Mouse (Mus musculus): Measurements from ENCODE around the gene Ephx3. TPM values are rescaled to one million over a fixed set of nuclear protein-coding genes. Genes with fewer than 3 reads are reported as not detected.

The Ephx3 gene
- total RNA-seq, 1 experiment from 2014 or later: not detected

GRCm38 (mm10) chr17:32179621-32180491, 9.5 kb downstream of the Ephx3 start:
- no peak for ATAC-seq (replicated peaks; ENCODE audit: insufficient number of reproducible peaks, low FRiP score, low TSS enrichment, poor library complexity, severe bottlenecking)

GRCm38 (mm10) chr17:32176919-32177318, 12.4 kb downstream of the Ephx3 start:
- no peak for ATAC-seq (replicated peaks; ENCODE audit: insufficient number of reproducible peaks, low FRiP score, low TSS enrichment, poor library complexity, severe bottlenecking)

GRCm38 (mm10) chr17:32173166-32173565, 16.2 kb downstream of the Ephx3 start:
- ATAC-seq (replicated peaks; ENCODE audit: insufficient number of reproducible peaks, low FRiP score, low TSS enrichment, poor library complexity, severe bottlenecking): no peak

- no peak for ATAC-seq (replicated peaks; ENCODE audit: insufficient number of reproducible peaks, low FRiP score, low TSS enrichment, poor library complexity, severe bottlenecking)
Observed at GRCm38 (mm10) chr17:32172485-32172884, 16.9 kb downstream of the Ephx3 start.

- no peak for ATAC-seq (replicated peaks; ENCODE audit: insufficient number of reproducible peaks, low FRiP score, low TSS enrichment, poor library complexity, severe bottlenecking)
Observed at GRCm38 (mm10) chr17:32169518-32170225, 19.7 kb downstream of the Ephx3 start.

- ATAC-seq (replicated peaks; ENCODE audit: insufficient number of reproducible peaks, low FRiP score, low TSS enrichment, poor library complexity, severe bottlenecking): no peak
Observed at GRCm38 (mm10) chr17:32166687-32167086, 22.7 kb downstream of the Ephx3 start, which contains the start of gene Notch3. Gene Notch3 (minus strand): TSS chr17:32166852.

GRCm38 (mm10) chr17:32165803-32166595, 23.4 kb downstream of the Ephx3 start:
- no peak for ATAC-seq (replicated peaks; ENCODE audit: insufficient number of reproducible peaks, low FRiP score, low TSS enrichment, poor library complexity, severe bottlenecking)

GRCm38 (mm10) chr17:32165266-32165802, 24.0 kb downstream of the Ephx3 start:
- ATAC-seq (replicated peaks; ENCODE audit: insufficient number of reproducible peaks, low FRiP score, low TSS enrichment, poor library complexity, severe bottlenecking): no peak

GRCm38 (mm10) chr17:32164780-32165179, 24.6 kb downstream of the Ephx3 start:
- ATAC-seq (replicated peaks; ENCODE audit: insufficient number of reproducible peaks, low FRiP score, low TSS enrichment, poor library complexity, severe bottlenecking): no peak

- peak; percentile 45; the same call in 1 of the 2 replicates for ATAC-seq (replicated peaks; ENCODE audit: insufficient number of reproducible peaks, low FRiP score, low TSS enrichment, poor library complexity, severe bottlenecking)
Observed at GRCm38 (mm10) chr17:32163910-32164650, 25.3 kb downstream of the Ephx3 start.

- no peak for ATAC-seq (replicated peaks; ENCODE audit: insufficient number of reproducible peaks, low FRiP score, low TSS enrichment, poor library complexity, severe bottlenecking)
Observed at GRCm38 (mm10) chr17:32162112-32162850, 27.1 kb downstream of the Ephx3 start.

GRCm38 (mm10) chr17:32160882-32161281, 28.5 kb downstream of the Ephx3 start:
- no peak for ATAC-seq (replicated peaks; ENCODE audit: insufficient number of reproducible peaks, low FRiP score, low TSS enrichment, poor library complexity, severe bottlenecking)

- no peak for ATAC-seq (replicated peaks; ENCODE audit: insufficient number of reproducible peaks, low FRiP score, low TSS enrichment, poor library complexity, severe bottlenecking)
Observed at GRCm38 (mm10) chr17:32158841-32159240, 30.5 kb downstream of the Ephx3 start.

GRCm38 (mm10) chr17:32146718-32147117, 42.6 kb downstream of the Ephx3 start:
- no peak for ATAC-seq (replicated peaks; ENCODE audit: insufficient number of reproducible peaks, low FRiP score, low TSS enrichment, poor library complexity, severe bottlenecking)

- peak; percentile 90 for ATAC-seq (replicated peaks; ENCODE audit: insufficient number of reproducible peaks, low FRiP score, low TSS enrichment, poor library complexity, severe bottlenecking)
Observed at GRCm38 (mm10) chr17:32142907-32143854, 46.2 kb downstream of the Ephx3 start.

- no peak for ATAC-seq (replicated peaks; ENCODE audit: insufficient number of reproducible peaks, low FRiP score, low TSS enrichment, poor library complexity, severe bottlenecking)
Observed at GRCm38 (mm10) chr17:32142234-32142633, 47.1 kb downstream of the Ephx3 start.
